Mouse (Mus musculus) heart, adult 9 months (tissue): ENCODE data around the gene Adam12.
A peak's percentile ranks its signal among the peaks of the same experiment; 100 is the strongest.

Experiments used
- DNase-seq, 2 experiments: peaks; one replicate each; pipeline ENCODE4 v3.0.0; 2022; ENCODE audit warnings: low spot score in 2 of 2

The Adam12 gene

DNA sequence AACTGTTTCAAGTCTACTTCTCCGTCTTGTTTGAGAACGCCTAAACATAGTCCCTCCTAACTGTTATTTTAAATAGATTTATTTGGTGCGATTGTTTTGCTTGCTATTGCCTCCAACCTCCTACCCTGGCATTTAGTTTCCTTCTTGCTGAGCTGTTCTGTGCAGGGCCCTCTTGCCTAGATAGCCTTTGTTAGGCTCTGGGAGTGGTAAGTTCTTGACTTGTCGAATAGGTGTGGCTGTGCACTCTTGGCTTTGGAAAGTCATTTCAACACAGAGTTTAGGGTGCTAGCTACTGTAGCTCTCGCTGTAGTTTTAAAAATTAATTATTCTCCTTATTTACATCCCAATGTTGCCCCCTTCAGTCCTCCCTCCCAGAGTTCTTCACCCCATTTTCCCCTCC, 222.8 kb downstream of the Adam12 start:
- no peak for DNase-seq

DNA sequence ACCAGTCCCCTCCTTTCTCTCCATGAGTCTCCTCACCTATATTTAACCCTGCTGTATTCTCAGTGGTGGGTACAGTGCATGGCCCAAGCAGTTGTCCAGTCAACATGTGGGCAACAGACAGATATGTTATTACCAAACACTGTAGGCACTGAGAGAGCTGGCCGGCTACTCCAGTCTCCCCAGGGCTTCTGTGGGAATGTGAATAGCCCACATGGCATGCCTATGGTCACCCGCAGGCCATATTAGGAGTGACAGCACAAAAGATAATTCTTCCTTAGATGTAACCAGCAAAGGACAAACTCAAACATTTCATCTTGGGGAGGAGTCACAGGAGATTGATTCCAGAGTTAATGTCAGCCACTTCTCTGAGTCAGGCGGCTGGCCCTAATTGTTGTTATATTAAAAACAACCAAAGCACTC, 224.0 kb downstream of the Adam12 start:
- DNase-seq = no peak

DNA sequence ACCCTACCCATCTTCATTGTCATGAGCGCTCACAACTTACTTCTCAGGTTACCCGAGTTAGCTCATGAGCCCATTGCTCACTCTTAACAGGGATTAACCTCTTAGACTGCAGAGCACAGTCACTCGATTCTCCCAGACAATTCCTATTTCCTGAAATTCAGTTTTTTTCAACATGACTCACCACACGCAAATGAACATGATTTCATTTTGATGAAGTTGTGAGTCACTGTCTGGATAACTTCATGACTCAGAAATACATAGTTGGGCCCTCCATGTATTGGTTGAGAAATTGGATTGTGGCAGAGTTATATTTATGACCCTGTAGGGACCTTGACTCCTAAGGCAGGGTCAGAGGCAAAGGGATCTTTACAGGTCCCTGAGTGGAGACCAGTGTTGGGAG, 230.4 kb downstream of the Adam12 start:
- DNase-seq = no peak

DNA sequence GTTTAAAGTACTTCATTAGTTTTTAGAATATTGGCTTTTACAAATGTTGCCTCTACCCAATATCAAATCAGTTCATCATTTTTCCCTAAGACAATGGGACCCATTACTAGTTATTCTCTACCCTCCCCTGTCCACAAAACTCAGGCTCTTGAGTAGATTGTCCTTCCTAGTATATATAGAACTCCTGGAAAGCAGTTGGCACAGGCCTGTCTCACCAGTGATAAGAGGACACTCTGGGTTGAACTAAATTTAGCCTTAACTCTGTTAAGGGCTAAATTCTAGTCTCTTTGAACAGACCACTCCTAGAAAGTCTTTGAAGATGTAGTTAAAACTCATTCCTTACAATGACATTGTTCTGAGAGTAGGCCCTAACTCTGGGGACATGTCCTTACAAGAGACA, 241.0 kb downstream of the Adam12 start:
- no peak for DNase-seq

DNA sequence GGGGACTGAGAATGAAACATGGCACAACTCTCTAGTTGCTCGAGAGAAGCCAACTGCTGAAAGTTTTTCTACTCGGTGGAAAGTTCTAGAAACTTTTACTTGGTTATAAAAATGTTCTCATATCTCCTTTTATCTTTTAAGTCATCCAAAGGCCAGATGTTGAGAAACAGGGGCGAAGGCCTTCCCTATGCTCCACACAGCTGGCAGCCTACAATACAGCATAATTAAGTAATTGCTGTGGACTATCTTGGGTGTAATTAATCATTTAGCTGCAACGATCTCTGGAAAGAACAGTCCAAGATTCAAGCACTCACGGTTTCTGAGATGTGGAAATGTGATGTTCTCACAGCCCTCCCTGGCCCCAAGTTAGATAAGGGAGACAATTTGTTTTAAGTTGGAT, 243.6 kb downstream of the Adam12 start:
- DNase-seq = peak; percentile 1 to 3

DNA sequence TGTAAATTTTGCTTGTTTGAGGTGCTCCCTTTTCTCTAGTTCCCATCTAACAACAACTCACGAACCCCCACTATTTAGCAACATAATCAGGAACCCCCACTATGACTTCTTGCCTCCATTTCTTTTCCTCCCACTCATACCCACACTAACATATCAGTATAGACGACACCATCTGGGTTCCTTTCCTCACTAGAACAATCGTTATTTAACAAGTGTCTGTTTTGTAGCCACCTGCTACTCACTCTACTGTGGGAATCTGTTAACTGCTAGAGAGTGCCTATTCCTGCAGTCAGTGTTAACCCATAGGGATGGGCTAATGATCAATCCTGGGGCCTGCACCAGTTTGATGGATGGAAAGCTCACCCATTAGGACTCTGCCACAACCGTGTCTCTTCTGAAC, 245.7 kb downstream of the Adam12 start:
- no peak for DNase-seq

DNA sequence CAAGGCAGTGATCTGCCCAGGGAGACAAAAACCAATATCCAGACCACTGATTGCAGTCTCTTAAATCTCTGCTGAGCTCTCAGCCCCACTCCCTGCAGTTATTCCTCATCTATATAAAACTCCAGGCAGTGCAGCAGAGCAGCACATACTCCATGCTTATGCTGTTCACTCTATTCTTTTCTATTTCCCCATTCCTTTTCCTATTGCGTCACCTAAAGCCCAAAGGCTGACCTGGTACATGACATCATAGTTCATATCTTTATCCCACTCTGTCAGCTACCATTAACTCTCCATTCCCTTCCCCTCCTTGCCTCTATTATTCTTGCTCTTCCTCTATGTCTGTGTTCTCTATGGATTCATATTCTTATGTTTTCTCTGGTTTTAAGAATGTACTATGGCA, 246.3 kb downstream of the Adam12 start:
- DNase-seq = no peak

DNA sequence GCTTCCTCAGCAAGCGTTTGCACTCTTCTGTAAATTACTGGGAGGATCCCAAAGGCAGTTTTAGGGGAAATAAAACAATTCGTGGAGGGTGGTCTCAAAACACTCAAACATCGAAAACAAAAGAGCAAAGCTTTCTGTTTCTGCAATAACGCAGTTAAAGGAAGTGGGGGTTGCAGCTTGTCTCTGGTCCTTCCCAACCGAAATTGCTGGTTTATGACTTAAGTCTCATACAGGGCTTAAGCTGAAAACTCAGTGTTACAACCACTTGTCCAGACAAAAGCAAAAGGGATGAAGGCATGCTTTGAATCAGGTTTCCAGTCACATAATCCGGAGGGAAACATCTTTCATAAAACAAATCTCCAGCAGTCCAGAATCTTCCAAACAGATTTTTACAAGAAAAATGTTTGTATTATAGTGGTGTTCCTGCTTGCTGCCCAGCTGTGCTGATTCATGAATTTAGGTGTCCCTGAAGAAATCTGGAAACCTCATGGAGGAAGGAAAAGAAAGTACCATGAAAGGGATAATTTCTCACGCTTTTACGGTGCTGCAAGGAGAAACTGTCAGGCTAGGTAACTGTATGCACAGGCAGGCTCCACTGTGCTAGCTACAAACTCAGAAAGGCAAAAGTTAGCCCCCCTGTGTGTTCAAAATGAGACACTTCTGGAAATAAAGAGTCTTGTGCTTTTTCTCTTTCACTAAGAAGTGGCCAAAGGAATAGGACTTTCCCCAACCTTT, 255.4 kb downstream of the Adam12 start:
- no peak for DNase-seq

DNA sequence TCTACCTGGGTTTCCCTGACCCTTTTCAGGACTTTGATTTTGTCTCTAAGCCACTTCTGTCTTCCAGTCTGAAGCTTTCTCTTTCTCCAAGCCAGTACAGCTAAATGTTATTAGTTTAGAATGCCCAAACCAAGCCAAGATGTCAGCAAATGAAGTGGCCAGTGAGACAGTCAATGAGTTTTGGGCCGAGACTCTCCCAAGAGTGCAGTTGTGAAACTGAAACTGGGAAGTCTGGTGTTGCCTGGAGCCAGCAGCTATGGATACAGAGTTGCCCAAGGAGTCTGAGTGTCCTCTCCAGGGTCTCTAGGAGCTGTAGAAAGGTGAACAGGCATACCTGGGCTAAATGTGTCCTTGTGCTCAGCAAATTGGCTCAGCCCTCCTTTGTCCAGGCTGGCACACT, 260.9 kb downstream of the Adam12 start:
- peak; percentile 63 to 64 for DNase-seq

DNA sequence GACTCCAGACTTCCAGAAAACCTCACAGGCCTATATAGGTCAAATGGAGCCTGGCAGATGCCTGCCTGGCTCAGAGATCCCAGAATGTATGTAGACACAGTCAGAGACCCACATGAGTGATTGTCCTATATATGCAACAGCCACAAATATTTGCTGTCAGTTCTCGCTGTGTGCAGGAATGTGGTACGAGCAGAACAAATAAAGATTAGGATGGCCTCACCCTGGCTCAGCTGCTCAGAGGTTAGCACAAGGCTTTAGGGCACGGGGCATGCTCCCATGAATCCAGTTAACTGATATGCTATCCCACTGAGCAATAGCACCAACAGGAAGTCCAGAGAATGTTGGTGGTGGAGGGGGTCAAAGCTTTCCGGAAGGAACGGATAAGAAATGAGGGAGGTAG, 261.5 kb downstream of the Adam12 start:
- no peak for DNase-seq

DNA sequence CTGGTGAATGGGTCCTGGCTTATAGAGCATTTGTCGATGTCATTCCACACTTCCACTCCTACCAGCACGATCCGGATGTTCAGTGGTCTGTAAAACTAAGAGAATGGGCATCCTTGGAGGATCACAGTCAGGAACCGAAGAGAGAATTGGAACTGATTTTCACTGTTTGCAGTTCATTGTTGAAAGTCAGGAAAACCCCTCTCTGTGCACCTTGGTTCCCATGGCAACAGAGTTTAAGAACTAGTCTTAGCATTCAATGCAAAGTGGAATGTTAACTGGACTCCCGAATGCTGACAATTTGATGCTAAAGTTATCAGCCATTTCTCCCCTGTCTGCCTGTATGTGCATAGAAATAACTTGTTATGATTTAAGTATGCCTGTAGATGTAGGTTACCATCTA, 264.0 kb downstream of the Adam12 start:
- no peak for DNase-seq

DNA sequence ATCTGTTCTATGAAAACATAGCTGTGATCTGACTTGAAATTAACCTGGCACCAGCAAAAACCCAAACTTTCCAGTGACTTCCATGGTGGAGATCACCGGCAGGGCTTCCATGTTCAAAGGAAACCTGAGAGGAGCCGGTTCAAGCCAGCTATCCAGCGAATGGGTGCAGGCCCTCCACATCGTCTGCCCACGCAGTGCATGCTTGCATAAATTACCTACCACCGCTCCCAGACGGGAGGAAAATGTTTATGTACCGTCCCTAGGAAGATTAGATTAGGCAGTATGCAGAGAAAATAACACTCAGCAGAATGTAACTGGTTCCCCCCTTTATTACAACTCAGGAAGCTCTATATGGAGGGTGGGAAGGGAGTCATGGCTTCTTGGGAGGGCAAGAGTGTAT, 268.4 kb downstream of the Adam12 start:
- no peak for DNase-seq

DNA sequence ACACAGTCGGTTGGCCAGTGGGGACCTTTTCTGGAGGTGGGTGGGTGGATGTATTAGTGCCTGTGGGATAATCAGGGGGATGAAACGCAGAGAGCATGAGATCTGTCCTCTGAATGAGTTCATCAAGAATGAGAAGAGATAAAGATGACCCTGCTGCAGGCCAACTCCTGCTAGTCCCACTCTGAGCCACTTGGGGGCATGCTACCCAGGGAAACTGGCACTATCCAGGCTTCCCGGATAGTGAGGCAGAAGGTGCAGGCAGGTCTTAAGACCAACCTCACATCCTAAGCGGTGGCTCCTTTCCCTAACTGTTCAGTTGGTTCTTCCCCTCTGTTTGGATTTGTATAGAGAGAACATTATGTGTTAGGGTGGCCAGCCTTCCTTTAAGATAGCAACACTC, 272.7 kb downstream of the Adam12 start:
- no peak for DNase-seq

DNA sequence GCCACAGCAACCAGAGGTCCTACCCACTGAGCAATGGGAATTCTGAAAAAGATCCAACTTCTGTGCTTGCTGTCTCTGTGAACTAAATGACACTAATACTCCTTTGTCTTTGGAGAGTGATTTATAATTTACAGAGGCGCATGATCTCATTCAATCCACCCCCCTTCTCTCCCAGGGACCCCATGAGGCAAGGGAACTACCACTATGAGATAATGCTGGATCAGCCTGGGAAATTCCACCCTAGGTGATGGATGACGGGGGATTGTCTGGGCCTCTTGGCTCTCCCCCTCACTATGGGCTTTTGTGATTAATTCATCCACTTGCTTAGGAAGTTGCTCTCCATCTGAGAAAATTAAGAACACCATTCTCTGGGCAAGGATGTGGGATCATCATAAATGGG, 274.1 kb downstream of the Adam12 start:
- DNase-seq = no peak

DNA sequence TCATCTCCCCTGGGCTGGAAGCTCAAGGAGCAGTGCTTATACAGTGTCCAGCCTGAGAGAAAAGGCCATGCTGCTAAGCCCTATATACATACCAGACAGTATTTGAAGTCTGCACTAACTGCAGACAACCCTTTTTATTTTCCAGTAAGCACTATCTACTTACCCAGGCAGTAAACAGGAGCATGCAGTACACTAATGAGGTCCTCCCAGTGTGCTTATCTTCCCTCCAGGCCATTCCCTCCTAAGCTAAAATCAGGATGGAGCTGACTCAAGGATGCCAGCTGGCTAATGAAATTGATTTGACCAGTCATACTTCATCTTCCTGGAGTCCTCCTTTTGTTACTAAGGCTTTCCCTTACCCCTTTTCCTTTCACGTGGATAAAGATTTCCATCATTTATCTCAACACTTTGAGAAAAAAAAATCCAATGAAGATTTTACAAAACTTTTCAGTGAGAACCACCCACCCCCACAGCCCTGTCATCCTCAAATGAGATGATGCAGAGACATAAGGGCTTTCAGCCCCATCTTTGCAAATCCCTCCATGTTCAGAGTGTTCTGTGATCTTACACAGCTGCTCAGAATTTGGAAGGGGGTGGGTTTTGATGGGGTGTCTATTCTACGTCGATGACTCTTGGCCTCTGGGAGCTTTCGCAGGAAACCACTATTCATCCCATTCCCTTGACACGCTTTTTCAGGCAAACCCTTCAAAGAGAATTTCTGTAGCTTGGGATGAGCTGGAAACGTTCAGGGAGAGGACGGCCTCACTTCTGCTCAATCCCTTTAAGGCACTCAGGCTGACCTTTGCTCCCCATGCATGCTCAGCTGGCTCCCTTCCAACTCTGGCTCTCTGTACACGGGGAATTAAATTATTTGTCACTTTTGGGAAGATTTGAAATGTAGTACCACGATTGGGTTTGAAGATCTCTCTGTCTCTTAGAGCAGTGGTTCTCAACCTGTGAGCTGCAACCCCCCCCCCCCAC, 277.5 kb downstream of the Adam12 start:
- no peak for DNase-seq

DNA sequence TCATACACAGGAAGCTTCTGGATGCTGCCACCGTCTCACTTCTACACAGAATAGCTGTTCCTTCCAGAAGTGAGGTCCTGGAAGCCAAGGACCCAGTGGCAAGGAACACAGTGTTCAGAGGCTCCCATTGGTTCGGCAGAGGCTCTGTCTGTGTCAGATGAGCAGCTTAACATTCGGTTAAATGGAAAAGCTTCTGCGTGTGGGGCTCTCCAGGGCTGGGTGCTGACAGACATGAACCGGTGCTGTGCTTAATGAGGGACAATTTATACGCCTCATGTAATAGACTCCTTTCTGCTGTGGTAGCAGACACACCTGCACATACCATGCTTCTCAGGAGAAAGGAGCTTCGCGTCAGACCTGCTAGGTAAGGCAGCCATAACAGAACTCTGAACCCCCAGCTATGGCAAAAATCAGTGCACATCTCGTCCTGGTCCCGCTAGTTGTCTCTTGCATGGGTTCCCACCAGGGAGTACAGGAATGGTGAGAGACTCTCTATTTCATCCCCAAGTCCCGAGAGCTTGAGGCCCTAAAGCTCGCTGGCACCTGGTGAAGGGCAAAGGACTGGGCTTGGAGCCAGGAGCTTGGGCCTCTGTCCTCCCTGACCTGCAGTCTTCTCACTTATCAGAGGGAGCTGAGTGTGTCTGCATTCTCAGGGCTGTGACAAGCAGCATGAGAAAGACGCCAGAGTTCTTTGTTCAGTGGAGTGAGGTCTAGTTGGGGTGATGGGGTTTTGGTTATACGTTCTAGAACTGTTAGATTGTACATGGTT, 280.0 kb downstream of the Adam12 start:
- DNase-seq = peak in 1 of 2 experiments; percentile 15

DNA sequence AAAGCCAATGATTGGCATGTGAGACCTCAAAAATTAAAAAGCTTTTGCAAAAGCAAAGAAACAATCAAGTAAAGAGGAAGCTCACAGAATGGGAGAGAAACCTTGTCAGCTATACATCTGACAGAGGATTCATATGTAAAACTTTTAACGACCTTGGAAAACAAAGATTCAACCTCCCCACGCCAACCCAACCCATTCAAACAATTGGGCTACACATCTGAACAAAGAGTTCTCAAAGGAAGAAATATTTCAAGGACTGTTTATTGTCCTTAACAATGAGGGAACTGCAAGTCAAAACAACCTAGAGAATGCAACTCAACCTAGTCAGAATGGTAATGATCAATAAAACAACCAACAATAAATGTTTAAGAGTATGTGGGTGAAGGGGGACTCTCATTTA, 284.6 kb downstream of the Adam12 start:
- DNase-seq = no peak

DNA sequence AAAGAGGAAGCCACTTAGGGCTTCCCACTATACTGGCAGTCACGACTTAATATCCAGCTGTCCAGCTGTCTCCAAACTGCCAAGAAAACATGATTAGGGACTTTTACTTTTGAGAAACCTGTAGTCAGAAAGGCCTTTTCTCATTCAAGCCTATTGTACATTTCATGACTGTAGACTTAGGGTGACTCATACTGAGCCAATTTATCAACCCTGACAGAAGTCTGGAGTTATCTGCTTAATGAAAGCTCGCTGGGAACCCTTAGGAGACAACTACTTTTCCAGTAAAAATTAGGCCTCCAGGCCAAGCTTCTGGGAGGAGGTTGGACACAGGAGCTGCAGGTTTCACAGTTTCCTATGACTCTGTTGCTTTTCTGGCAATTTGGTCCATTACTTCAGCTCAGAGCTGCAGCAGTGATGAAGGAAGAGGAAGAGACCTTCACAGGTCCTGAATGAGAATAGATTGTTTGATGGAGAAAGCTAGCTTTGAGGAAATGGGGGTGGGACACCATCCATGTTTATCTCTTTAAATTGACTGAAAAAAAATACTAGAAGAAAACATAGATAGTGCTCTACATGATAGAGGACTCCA, 285.1 kb downstream of the Adam12 start:
- no peak for DNase-seq

DNA sequence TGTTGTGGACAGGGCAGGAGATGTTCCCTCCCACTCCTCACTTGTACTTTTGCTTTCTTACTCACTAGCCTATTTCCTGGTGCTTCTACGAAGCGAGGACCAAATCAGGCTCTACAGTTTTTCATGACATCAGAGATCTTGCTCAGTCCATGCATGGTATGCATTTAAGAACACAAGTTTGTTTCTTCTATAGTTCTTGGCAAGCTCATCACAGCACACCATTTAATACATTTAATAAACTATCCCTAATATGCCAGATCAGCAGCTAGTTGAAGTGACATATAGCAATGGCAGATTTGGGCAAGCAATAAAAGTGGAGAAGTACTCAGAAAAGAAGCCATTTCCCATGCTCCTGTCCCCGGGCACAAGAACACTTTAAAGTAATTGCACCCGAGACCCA, 285.8 kb downstream of the Adam12 start:
- no peak for DNase-seq

DNA sequence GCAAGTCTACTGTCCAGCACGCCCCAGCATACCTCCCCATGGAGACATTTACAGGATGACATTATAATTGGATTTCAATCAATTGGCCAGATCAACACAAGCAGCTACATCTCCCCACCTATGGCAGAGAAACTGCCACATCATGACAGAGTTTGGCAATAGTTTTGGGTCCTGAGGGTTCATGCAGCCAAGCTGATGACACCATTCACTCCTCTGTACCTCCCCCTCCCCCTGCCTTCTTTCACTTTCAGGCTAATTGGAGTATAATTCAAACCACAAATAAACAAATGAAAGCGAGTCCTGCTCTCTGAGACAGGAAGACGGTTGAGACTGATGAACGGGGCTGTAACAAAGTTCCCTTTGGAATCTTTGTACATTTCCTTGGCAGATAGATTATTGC, 291.5 kb downstream of the Adam12 start:
- no peak for DNase-seq

DNA sequence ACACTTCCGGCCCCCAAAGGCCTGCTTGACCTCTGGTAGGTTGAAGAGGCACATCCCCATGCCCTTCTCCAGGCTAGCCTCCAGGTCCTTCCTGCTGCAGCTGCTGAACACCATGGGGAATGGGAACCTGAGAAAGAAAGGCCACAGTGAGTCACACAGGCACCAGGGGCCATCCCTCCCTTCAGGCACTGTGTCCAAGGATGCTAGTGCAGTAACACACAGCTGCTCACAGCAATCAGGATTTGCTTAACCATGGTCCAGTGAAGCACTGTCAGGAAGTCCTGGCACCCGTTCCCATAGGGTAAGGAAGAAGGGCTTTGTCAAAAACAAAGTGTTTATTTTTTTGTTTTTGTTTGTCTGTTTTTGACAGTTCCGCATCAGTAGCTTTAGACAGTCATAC, 294.5 kb downstream of the Adam12 start:
- no peak for DNase-seq

DNA sequence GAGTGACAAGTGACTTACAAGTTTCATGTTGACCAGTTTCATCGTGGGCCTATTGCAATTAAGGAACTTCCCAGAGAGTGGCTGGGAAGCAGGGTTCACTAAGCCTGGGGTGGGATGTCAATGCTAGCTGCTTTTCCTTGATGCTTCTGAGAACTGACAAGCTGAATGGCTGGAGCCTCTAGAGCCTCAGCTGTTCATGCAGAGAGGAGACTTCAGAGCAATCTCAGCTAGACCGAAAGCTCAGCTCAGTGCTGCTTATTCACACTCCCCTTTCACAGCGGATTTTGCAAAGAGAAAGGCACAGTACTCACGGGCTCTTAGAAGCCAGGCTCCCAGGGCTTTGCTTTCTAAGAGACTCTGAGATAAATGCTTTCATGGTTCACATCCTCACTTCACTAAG, 295.6 kb downstream of the Adam12 start:
- DNase-seq = no peak
